Mouse (Mus musculus) WW6 (cell line): ENCODE results near the gene Pnldc1.
"Not testable (repeated sequence)": the region's sequence is repeated elsewhere in the genome, so short reads cannot be mapped to it uniquely, and the experiment has no call there.

Experiments
- DNase-seq: peaks from one replicate; pipeline ENCODE4 v3.0.0-alpha.2; 2013; ENCODE audit warnings: low read depth, low spot score

Gene Pnldc1

GRCm38 (mm10) chr17:12906436-12906835 lies 3.6 kb downstream of the Pnldc1 start:
- no peak for DNase-seq

GRCm38 (mm10) chr17:12905810-12906209 lies 4.2 kb downstream of the Pnldc1 start:
- no peak for DNase-seq

- no peak for DNase-seq
Measured at GRCm38 (mm10) chr17:12904349-12904748, 5.7 kb downstream of the Pnldc1 start.

GRCm38 (mm10) chr17:12903372-12904333 lies 6.4 kb downstream of the Pnldc1 start:
- no peak for DNase-seq

GRCm38 (mm10) chr17:12902291-12902690 lies 7.7 kb downstream of the Pnldc1 start:
- no peak for DNase-seq

- DNase-seq, result not testable (repeated sequence)
Measured at GRCm38 (mm10) chr17:12898607-12899006, 11.4 kb downstream of the Pnldc1 start.

GRCm38 (mm10) chr17:12897674-12898073 lies 12.4 kb downstream of the Pnldc1 start:
- no peak for DNase-seq

- DNase-seq, result no peak
Measured at GRCm38 (mm10) chr17:12892033-12892432, 18.0 kb downstream of the Pnldc1 start.

GRCm38 (mm10) chr17:12891054-12891453 lies 19.0 kb downstream of the Pnldc1 start:
- no peak for DNase-seq

- no peak for DNase-seq
Measured at GRCm38 (mm10) chr17:12887021-12887775, 22.8 kb downstream of the Pnldc1 start.

GRCm38 (mm10) chr17:12886620-12887019 lies 23.4 kb downstream of the Pnldc1 start:
- peak; percentile 54 for DNase-seq

- no peak for DNase-seq
Measured at GRCm38 (mm10) chr17:12881216-12881615, 28.8 kb downstream of the Pnldc1 start.

GRCm38 (mm10) chr17:12880178-12880577 lies 29.9 kb downstream of the Pnldc1 start:
- DNase-seq, result peak; percentile 53

GRCm38 (mm10) chr17:12875734-12876133 lies 34.3 kb downstream of the Pnldc1 start, which contains the start of gene Mrgprh:
TSS of gene Mrgprh (plus strand) at chr17:12876034.
- no peak for DNase-seq

GRCm38 (mm10) chr17:12872275-12873028 lies 37.6 kb downstream of the Pnldc1 start:
- no peak for DNase-seq

GRCm38 (mm10) chr17:12868640-12869039 lies 41.4 kb downstream of the Pnldc1 start:
- DNase-seq, result no peak

- DNase-seq, result no peak
Measured at GRCm38 (mm10) chr17:12868043-12868442, 42.0 kb downstream of the Pnldc1 start, which contains the start of gene Mas1. TSS of gene Mas1 (minus strand) at chr17:12868143.

GRCm38 (mm10) chr17:12866853-12867252 lies 43.2 kb downstream of the Pnldc1 start:
- DNase-seq, result no peak

GRCm38 (mm10) chr17:12865407-12865806 lies 44.6 kb downstream of the Pnldc1 start:
- DNase-seq, result no peak

GRCm38 (mm10) chr17:12864111-12864510 lies 45.9 kb downstream of the Pnldc1 start:
- no peak for DNase-seq

GRCm38 (mm10) chr17:12859006-12859520 lies 51.0 kb downstream of the Pnldc1 start:
- no peak for DNase-seq
